Mouse (Mus musculus): Measurements from ENCODE around the gene Tbcel. TPM values are rescaled to one million over a fixed set of nuclear protein-coding genes. Genes with fewer than 3 reads are reported as not detected.

Tbcel gene
- polyA plus RNA-seq, 1 experiment: 18.6 TPM

- DNase-seq (ENCODE audit: low read depth): peak; percentile 77
- TF ChIP-seq POLR2A (IDR thresholded peaks at IDR 0.05; ENCODE audit: borderline replicate concordance, extremely low read depth, insufficient read depth, insufficient read length, poor library complexity, severe bottlenecking) (no peak), CTCF (IDR thresholded peaks at IDR 0.05; ENCODE audit: borderline replicate concordance, extremely low read depth, insufficient read depth, insufficient read length) (no peak)
These were observed 68.2 kb downstream of the Tbcel start for GRCm38 (mm10) chr9:42439446-42439845.

DNA sequence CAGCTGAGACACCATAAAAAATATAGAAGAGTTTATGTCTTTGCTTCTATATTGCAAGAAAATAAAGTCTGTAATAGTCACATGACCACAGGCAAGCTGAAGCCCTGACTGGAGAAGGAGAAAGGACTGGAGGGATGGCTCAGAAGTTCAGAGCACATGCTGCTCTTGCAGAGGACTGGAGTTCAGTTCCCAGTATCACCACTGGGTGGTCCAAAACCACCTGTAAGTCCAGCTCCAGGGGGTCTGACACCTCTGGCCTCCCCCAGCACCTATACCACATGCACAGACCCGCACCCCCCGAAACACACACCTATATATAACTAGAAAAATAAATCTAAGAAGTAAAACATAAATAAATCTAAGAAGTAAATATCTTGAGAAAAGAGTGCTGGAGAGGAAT lies 75.5 kb downstream of the Tbcel start:
- DNase-seq (ENCODE audit: low read depth): no peak
- peak; percentile 34; the same call in 1 of the 2 replicates for TF ChIP-seq CTCF (IDR thresholded peaks at IDR 0.05; ENCODE audit: borderline replicate concordance, extremely low read depth, insufficient read depth, insufficient read length)
- no peak for TF ChIP-seq POLR2A (IDR thresholded peaks at IDR 0.05; ENCODE audit: borderline replicate concordance, extremely low read depth, insufficient read depth, insufficient read length, poor library complexity, severe bottlenecking)

DNA sequence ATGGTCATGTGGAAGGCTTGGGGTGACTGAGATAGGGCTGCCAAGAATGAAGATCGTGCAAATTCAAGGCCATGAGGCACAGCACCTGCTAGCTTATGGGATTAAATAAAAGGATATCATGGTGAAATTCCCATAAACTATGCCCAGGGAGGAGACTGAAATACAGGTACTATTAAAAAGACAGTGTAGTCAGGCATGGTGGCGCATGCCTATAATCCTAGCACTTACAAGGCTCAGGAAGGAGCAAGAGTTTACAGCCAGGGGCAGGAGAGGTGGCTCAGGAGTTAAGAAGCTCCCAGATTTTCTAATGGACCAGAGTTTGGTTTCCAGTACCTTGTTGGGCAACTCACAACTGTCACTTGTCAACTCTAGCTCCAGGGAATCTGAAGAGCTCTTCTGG lies 76.0 kb downstream of the Tbcel start:
- DNase-seq (ENCODE audit: low read depth): no peak
- TF ChIP-seq POLR2A (IDR thresholded peaks at IDR 0.05; ENCODE audit: borderline replicate concordance, extremely low read depth, insufficient read depth, insufficient read length, poor library complexity, severe bottlenecking): no peak
- TF ChIP-seq CTCF (IDR thresholded peaks at IDR 0.05; ENCODE audit: borderline replicate concordance, extremely low read depth, insufficient read depth, insufficient read length): no peak

DNA sequence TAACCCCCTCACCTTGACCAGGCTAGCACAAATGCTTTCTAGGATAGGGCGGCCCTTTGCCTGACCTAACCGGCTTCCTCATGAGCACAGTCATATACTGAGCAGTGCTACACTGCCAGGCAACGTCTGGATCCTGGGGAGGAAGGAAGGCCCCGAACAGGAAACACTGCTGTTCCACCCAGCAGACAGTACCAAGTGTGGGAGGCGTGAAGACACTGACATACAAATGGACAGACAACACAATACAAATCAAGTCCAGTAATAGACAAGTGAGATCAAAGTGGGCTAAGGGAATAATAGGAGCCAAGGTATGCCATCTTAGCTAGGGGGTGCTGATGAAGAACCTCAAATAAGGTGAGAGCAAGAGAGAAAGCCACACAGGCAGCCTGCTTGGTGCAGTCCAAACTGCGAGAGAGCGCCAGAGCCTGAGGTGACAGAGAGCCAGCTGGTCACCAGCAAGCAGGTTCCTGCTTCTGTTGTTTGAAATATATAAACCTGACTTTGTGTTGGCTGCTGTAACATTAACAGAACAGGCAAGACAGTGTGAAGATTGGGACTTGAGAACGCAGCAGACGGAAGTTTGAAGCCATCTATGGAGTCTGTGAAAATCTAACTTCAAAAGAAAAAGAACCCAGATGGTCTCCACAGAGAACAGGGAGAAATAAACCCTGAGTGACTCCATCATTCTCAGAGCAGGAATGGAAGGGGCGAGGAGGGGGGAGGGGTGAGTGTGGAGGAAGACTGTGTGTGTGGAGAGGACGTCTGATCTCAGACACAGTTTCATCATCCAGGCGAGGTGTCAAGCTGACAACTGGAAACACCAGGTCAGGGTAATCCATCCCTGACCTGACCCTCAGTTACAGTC lies 79.3 kb downstream of the Tbcel start:
- DNase-seq (ENCODE audit: low read depth): no peak

DNA sequence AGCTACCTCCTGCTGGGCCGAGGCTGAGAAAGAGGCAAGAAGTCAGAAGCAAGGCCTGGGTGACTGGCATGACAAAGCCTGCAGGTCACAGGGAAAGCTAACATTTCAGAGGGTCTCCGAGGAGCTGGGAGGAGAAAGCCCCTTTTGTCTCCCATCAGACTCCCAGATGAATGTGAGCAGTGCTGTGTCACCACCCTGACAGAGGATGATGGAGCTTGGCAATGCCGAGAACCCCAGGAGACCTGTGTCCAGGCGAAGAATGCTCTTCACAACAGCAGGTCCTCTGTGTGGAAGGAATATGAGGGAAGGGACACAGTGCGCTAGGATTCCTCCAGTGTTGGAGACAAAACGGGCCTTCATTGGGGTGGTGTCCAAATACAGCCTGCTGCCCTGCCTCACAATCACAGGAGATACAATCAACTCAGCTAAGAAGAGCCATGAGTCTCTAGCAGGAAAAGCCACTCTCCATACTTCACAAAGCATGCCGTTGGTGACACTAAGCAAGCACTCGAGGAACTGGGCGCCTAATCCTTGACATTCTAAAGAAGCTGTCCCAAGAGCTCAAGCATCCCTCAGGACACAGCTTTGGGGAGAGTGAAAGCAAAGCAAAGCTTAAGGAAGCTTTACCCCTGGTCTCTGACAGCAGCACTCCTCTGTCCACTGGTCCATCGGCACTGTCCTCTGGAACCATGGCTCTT lies 80.8 kb downstream of the Tbcel start:
- DNase-seq (ENCODE audit: low read depth): peak; percentile 30
- no peak for TF ChIP-seq POLR2A (IDR thresholded peaks at IDR 0.05; ENCODE audit: borderline replicate concordance, extremely low read depth, insufficient read depth, insufficient read length, poor library complexity, severe bottlenecking)
- no peak for TF ChIP-seq CTCF (IDR thresholded peaks at IDR 0.05; ENCODE audit: borderline replicate concordance, extremely low read depth, insufficient read depth, insufficient read length)

More for the DNA sequence above, 79.3 kb downstream of the Tbcel start:
- TF ChIP-seq CTCF (IDR thresholded peaks at IDR 0.05; ENCODE audit: borderline replicate concordance, extremely low read depth, insufficient read depth, insufficient read length) (no peak), POLR2A (IDR thresholded peaks at IDR 0.05; ENCODE audit: borderline replicate concordance, extremely low read depth, insufficient read depth, insufficient read length, poor library complexity, severe bottlenecking) (no peak)

- DNase-seq (ENCODE audit: low read depth): no peak
- no peak for TF ChIP-seq CTCF (IDR thresholded peaks at IDR 0.05; ENCODE audit: borderline replicate concordance, extremely low read depth, insufficient read depth, insufficient read length)
- no peak for TF ChIP-seq POLR2A (IDR thresholded peaks at IDR 0.05; ENCODE audit: borderline replicate concordance, extremely low read depth, insufficient read depth, insufficient read length, poor library complexity, severe bottlenecking)
These were observed 84.0 kb downstream of the Tbcel start for GRCm38 (mm10) chr9:42423649-42424048.

DNA sequence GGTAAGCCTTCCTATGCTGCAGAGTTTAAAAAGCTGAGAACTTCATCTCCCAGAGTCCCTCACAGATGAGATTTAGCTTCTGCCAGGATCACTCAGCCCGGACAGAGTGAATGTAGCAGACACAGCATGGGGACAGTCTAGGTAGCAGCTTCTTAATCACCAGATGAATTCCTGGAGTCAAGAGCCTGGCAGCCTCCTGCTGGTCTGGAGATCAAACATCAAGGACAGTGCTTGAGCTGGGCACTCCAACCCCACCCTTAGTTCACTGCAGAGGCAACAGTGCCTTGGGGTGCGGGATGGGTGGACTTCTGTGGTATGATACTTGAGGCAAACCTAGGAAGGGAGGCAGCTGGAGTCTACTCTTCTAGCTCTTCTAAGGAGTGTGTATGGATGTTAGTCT lies 87.9 kb downstream of the Tbcel start:
- no peak for DNase-seq (ENCODE audit: low read depth)
- TF ChIP-seq CTCF (IDR thresholded peaks at IDR 0.05; ENCODE audit: borderline replicate concordance, extremely low read depth, insufficient read depth, insufficient read length) (no peak), POLR2A (IDR thresholded peaks at IDR 0.05; ENCODE audit: borderline replicate concordance, extremely low read depth, insufficient read depth, insufficient read length, poor library complexity, severe bottlenecking) (no peak)

- no peak for DNase-seq (ENCODE audit: low read depth)
- no peak for TF ChIP-seq POLR2A (IDR thresholded peaks at IDR 0.05; ENCODE audit: borderline replicate concordance, extremely low read depth, insufficient read depth, insufficient read length, poor library complexity, severe bottlenecking)
These were observed 88.8 kb downstream of the Tbcel start for GRCm38 (mm10) chr9:42418786-42419185.

GRCm38 (mm10) chr9:42417352-42417952 lies 90.2 kb downstream of the Tbcel start:
- no peak for DNase-seq (ENCODE audit: low read depth)
- TF ChIP-seq POLR2A (IDR thresholded peaks at IDR 0.05; ENCODE audit: borderline replicate concordance, extremely low read depth, insufficient read depth, insufficient read length, poor library complexity, severe bottlenecking): no peak
- no peak for TF ChIP-seq CTCF (IDR thresholded peaks at IDR 0.05; ENCODE audit: borderline replicate concordance, extremely low read depth, insufficient read depth, insufficient read length)

DNA sequence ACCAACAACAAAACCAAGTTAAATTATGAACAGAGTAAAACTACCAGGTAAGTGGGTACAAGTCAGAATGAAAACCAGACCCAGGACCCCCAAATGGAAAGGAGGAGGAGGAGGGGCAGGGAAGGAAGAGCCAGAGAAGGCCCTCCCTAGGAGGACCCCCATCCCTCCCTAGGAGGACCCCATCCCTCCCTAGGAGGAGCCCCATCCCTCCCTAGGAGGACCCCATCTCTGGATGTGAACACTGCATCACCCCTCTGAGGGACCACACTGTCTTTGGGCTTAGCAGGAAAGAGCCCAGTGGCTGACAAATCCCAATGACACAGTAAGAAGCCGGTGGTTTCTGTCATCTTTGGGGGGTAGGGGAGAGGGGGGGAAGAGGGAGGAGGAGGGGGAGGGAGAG lies 92.4 kb downstream of the Tbcel start:
- DNase-seq (ENCODE audit: low read depth): no peak
- TF ChIP-seq POLR2A (IDR thresholded peaks at IDR 0.05; ENCODE audit: borderline replicate concordance, extremely low read depth, insufficient read depth, insufficient read length, poor library complexity, severe bottlenecking): no peak
- no peak for TF ChIP-seq CTCF (IDR thresholded peaks at IDR 0.05; ENCODE audit: borderline replicate concordance, extremely low read depth, insufficient read depth, insufficient read length)

DNA sequence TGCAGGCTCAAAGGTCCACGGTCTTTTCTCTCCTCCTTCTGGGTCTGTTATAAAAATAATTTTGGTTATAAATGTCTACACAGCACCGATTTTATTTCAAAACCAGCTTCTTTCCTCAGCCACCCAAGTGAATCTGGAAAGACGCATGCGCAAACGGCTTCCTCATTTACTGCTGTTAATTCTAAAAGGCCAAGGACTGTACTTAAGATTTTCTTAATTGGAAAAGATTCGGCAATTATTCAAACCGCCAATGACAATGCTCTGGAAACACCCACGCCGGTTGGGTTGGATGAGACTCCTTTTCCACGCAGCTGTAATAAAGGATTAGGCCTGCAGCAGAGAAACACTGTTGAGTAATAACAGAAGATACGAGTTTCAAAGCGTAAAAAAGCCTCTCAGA lies 94.3 kb downstream of the Tbcel start:
- TF ChIP-seq CTCF (IDR thresholded peaks at IDR 0.05; ENCODE audit: borderline replicate concordance, extremely low read depth, insufficient read depth, insufficient read length) (no peak), POLR2A (IDR thresholded peaks at IDR 0.05; ENCODE audit: borderline replicate concordance, extremely low read depth, insufficient read depth, insufficient read length, poor library complexity, severe bottlenecking) (no peak)
- DNase-seq (ENCODE audit: low read depth): peak; percentile 53

All from brain, embryonic 14.5 days (tissue).